Mouse (Mus musculus): ENCODE data around the gene Igfbp1. TPM values are rescaled to one million over a fixed set of nuclear protein-coding genes. Genes with fewer than 3 reads are reported as not detected.

The Igfbp1 gene
- polyA plus RNA-seq, 2 experiments: 48.0 to 62.0 TPM

DNA sequence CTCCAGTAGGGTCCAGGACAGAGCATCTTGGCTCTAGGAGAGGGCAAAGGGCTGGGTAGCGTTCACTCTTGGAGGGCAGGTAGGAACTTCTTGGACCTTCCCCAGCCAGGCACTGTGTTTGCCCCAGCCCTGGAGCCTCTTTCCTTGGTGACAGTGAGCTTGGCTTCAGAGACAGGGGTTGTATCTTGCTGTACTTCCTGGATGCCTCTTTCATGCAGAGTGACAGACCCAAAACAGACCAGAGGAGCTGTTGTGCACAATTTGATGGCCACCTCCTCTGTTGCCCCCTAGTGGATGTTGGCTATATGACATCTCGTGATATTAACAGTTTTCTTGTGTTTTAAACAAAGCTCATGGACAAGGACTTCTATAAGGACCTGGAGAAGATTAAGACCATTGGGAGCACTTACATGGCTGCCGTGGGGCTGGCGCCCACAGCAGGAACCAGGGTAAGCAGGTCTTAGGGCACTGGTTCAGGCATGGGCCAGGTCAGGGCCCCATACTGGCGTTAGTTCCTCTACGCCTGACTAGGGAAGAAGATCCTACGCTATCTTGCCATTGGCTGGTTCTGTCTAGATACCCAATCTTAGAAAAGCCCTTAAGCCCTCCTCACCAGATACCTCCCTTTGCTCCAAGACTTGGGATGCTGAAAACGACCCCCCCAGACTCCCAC, 35.9 kb upstream of the Igfbp1 start:
- DNase-seq (ENCODE audit: low read depth in 3 of 3, low spot score in 3 of 3) (no peak), ATAC-seq (ENCODE audit: insufficient read depth) (0 out of 2 replicates have a peak, but pooled peaks have one; percentile 31)
- H3K4me3 ChIP-seq (ENCODE audit: insufficient read depth in 1 of 2, low read depth in 2 of 2, low read length in 2 of 2): no peak overlapping the region
- H3K4me2 ChIP-seq (ENCODE audit: low read depth): no peak overlapping the region
- H3K4me1 ChIP-seq (replicated peaks; ENCODE audit: control insufficient read depth in 2 of 2, insufficient read depth in 2 of 2, low read length in 1 of 2): peaks cover 0 to 22% of the 10 kb centered on the region in 2 experiments; a peak in 3 of 4 replicates
- no peak overlapping the region for H3K9ac ChIP-seq (replicated peaks)
- H3K9me3 ChIP-seq (ENCODE audit: control insufficient read depth, low read length): no peaks in the 10 kb centered on the region
- H3K27ac ChIP-seq: no peak overlapping the region
- no peaks in the 10 kb centered on the region for H3K36me3 ChIP-seq (replicated peaks; ENCODE audit: control insufficient read depth, insufficient read depth, low read depth)
- no peaks in the 10 kb centered on the region for H3K27me3 ChIP-seq (ENCODE audit: control insufficient read depth, insufficient read depth, low read length)
- WGBS (ENCODE audit: insufficient replicate concordance): 55% methylated on average over 8 of the region's 8 CpGs
- TF ChIP-seq EP300 (IDR thresholded peaks at IDR 0.05; ENCODE audit: low read depth): no peak
- TF ChIP-seq CTCF (IDR thresholded peaks at IDR 0.05; ENCODE audit: low read depth): peak; percentile 79

DNA sequence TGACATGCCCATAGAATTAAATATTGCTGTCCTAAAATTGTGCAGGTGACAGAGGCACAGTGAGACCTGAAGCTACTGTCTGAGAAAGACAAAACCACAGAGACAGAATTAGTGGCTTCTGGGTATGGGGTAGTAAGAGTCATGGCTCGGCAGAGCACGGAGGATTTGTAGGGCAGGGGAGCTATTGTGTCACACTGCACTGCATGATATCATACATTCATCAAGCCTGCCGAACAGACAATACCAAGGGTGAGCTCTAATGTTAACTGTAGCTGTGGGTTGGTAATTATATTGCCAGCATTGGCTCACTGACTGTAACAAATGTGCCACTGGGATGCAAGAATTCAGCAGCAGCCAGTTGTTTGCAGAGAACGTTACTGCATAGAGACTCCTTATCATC, 33.2 kb upstream of the Igfbp1 start:
- WGBS (ENCODE audit: insufficient replicate concordance): 65% methylated on average over 4 of the region's 4 CpGs
- no peaks in the 10 kb centered on the region for H3K9me3 ChIP-seq (ENCODE audit: control insufficient read depth, low read length)
- no peak overlapping the region for H3K4me3 ChIP-seq (ENCODE audit: insufficient read depth in 1 of 2, low read depth in 2 of 2, low read length in 2 of 2)
- H3K4me2 ChIP-seq (ENCODE audit: low read depth): no peak overlapping the region
- DNase-seq (ENCODE audit: low read depth in 3 of 3, low spot score in 3 of 3) (no peak), ATAC-seq (ENCODE audit: insufficient read depth) (no peak)
- TF ChIP-seq EP300 (IDR thresholded peaks at IDR 0.05; ENCODE audit: low read depth) (no peak), CTCF (IDR thresholded peaks at IDR 0.05; ENCODE audit: low read depth) (no peak)
- peaks cover 0 to 13% of the 10 kb centered on the region in 2 experiments; a peak in 2 of 4 replicates for H3K4me1 ChIP-seq (replicated peaks; ENCODE audit: control insufficient read depth in 2 of 2, insufficient read depth in 2 of 2, low read length in 1 of 2)
- no peak overlapping the region for H3K9ac ChIP-seq (replicated peaks)
- no peak overlapping the region for H3K27ac ChIP-seq
- H3K27me3 ChIP-seq (ENCODE audit: control insufficient read depth, insufficient read depth, low read length): no peaks in the 10 kb centered on the region
- no peaks in the 10 kb centered on the region for H3K36me3 ChIP-seq (replicated peaks; ENCODE audit: control insufficient read depth, insufficient read depth, low read depth)

DNA sequence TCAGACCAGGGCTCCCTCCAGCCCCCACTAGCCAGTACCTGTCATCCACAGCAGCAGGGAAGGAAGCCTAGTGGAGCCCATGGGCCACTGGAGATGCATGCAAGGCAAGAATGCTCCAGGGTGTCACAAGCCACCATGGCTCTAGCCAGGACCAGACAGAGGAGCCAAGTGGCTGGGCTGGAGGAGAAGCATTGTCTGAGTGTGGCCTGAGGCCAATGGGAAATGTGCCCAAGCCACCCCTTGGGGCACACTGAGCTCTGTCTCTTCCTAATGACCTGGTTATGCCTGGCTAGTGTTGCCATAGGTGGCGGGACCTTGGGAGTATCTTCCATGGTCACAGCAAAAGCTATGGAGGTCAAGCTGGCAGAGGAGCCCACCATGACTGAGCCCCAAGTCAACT, 27.9 kb upstream of the Igfbp1 start:
- no peaks in the 10 kb centered on the region for H3K27me3 ChIP-seq (ENCODE audit: control insufficient read depth, insufficient read depth, low read length)
- H3K4me1 ChIP-seq (replicated peaks; ENCODE audit: control insufficient read depth in 2 of 2, insufficient read depth in 2 of 2, low read length in 1 of 2): no peaks in the 10 kb centered on the region
- WGBS (ENCODE audit: insufficient replicate concordance): 62% methylated on average over 1 of the region's 1 CpGs
- no peaks in the 10 kb centered on the region for H3K9me3 ChIP-seq (ENCODE audit: control insufficient read depth, low read length)
- no peak overlapping the region for H3K4me3 ChIP-seq (ENCODE audit: insufficient read depth in 1 of 2, low read depth in 2 of 2, low read length in 2 of 2)
- no peak overlapping the region for H3K9ac ChIP-seq (replicated peaks)
- H3K4me2 ChIP-seq (ENCODE audit: low read depth): no peak overlapping the region
- DNase-seq (ENCODE audit: low read depth in 3 of 3, low spot score in 3 of 3): no peak
- H3K36me3 ChIP-seq (replicated peaks; ENCODE audit: control insufficient read depth, insufficient read depth, low read depth): no peaks in the 10 kb centered on the region
- no peak for ATAC-seq (ENCODE audit: insufficient read depth)
- H3K27ac ChIP-seq: no peak overlapping the region
- TF ChIP-seq EP300 (IDR thresholded peaks at IDR 0.05; ENCODE audit: low read depth) (no peak), CTCF (IDR thresholded peaks at IDR 0.05; ENCODE audit: low read depth) (no peak)

DNA sequence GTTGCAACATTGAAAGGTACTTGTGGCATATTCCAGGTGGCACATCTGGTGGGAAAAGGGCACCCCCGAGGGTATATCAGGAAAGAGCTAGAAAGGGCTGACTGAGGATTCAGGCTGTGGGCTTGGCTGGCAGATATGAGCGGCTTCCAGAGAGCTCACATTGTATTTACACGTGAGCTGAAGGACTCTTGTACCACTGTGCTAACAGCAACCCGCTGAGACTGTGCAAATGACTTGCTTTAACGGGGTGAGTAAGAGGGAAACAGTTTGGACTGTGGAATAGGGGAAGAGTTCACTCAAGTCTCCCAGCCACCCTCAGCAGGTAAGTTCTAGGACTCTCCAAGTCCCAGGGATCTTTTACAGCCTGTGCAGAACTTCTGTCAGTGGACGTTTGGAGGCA, 23.9 kb upstream of the Igfbp1 start:
- H3K4me2 ChIP-seq (ENCODE audit: low read depth): no peak overlapping the region
- no peaks in the 10 kb centered on the region for H3K27me3 ChIP-seq (ENCODE audit: control insufficient read depth, insufficient read depth, low read length)
- TF ChIP-seq CTCF (IDR thresholded peaks at IDR 0.05; ENCODE audit: low read depth): no peak
- no peak for TF ChIP-seq EP300 (IDR thresholded peaks at IDR 0.05; ENCODE audit: low read depth)
- H3K36me3 ChIP-seq (replicated peaks; ENCODE audit: control insufficient read depth, insufficient read depth, low read depth): no peaks in the 10 kb centered on the region
- H3K9ac ChIP-seq (replicated peaks): no peak overlapping the region
- H3K9me3 ChIP-seq (ENCODE audit: control insufficient read depth, low read length): no peaks in the 10 kb centered on the region
- no peaks in the 10 kb centered on the region for H3K4me1 ChIP-seq (replicated peaks; ENCODE audit: control insufficient read depth in 2 of 2, insufficient read depth in 2 of 2, low read length in 1 of 2)
- H3K27ac ChIP-seq: no peak overlapping the region
- WGBS (ENCODE audit: insufficient replicate concordance): 44% methylated on average over 6 of the region's 6 CpGs
- H3K4me3 ChIP-seq (ENCODE audit: insufficient read depth in 1 of 2, low read depth in 2 of 2, low read length in 2 of 2): no peak overlapping the region
- DNase-seq (ENCODE audit: low read depth in 3 of 3, low spot score in 3 of 3) (no peak), ATAC-seq (ENCODE audit: insufficient read depth) (no peak)

DNA sequence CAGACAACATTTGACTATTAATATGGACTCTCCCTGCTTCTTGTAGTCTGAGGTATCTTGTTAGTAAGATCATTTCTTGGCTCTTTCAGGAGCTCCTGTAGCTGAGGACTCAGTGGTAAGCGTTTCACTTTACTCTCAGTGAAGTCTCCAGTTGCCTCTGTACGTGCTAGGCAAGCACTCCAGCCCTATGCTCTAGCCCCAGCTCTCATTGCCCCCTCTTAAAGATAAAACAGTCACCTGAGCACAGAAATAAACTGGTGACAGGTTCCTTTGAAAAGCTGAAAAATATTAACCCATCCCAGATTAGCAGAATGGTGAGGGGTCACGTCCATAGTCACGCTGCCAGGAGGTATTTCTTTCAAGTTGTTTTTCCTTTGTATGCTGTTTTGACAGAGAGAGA, 18.9 kb upstream of the Igfbp1 start:
- Histone ChIP-seq H3K4me3 (ENCODE audit: insufficient read depth in 1 of 2, low read depth in 2 of 2, low read length in 2 of 2) (no peak overlapping the region), H3K4me1 (replicated peaks; ENCODE audit: control insufficient read depth in 2 of 2, insufficient read depth in 2 of 2, low read length in 1 of 2) (no peaks in the 10 kb centered on the region), H3K9ac (replicated peaks) (no peak overlapping the region), H3K36me3 (replicated peaks; ENCODE audit: control insufficient read depth, insufficient read depth, low read depth) (no peaks in the 10 kb centered on the region), H3K27ac (no peak overlapping the region), H3K9me3 (ENCODE audit: control insufficient read depth, low read length) (no peaks in the 10 kb centered on the region), H3K4me2 (ENCODE audit: low read depth) (no peak overlapping the region), H3K27me3 (ENCODE audit: control insufficient read depth, insufficient read depth, low read length) (no peaks in the 10 kb centered on the region)
- DNase-seq (ENCODE audit: low read depth in 3 of 3, low spot score in 3 of 3) (no peak), ATAC-seq (ENCODE audit: insufficient read depth) (no peak)
- no peak for TF ChIP-seq EP300 (IDR thresholded peaks at IDR 0.05; ENCODE audit: low read depth)
- TF ChIP-seq CTCF (IDR thresholded peaks at IDR 0.05; ENCODE audit: low read depth): no peak
- 39% methylated on average over 4 of the region's 4 CpGs for WGBS (ENCODE audit: insufficient replicate concordance)

All from liver, embryonic 14.5 days (tissue).